Mouse (Mus musculus): ENCODE results near the gene E330021D16Rik.
"Not testable (repeated sequence)": the region's sequence is repeated elsewhere in the genome, so short reads cannot be mapped to it uniquely, and the experiment has no call there.

DNA sequence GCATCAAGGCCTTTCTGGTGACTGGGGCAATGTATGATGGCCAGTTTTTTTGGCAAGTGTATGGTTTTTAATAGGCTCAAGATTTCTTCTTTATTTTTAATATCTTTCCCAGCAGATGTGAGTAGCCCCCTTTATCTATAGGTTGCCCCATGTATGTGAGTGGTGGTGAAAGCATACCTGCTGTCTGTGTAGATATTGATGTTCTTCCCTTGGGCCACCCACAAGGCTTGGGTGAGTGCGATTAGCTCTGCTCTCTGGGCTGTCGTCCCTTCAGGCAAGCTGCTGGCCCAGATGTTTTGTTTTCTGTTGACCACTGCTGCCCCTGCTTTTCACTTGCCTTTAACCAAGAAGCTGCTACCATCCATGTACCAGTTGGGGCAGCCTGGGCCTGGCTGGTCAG is 23.8 kb upstream of the E330021D16Rik start:
- not testable (repeated sequence) for TF ChIP-seq CTCF (IDR thresholded peaks at IDR 0.05; ENCODE audit: control insufficient read depth, insufficient read depth, insufficient replicate concordance, low read depth, low read length); POLR2A (IDR thresholded peaks at IDR 0.05; ENCODE audit: control insufficient read depth, low read depth, low read length)

Measured in testis, adult 2 months (tissue).